Mouse (Mus musculus) adipose tissue, adult 10 weeks (tissue): ENCODE results near the gene Myh1. TPM values are rescaled to one million over a fixed set of nuclear protein-coding genes. Genes with fewer than 3 reads are reported as not detected.

Experiments used
- polyA plus RNA-seq: library from polyadenylated mRNA; stranded (reverse); fragments of 350-450 nt; fragmentation: Illumina TruSeq; extraction: RNeasy Lipid Tissue Mini Kit (QIAGEN cat#74804); gene quantifications from one replicate; pipeline ENCODE4 v1.2.3, GENCODE M21; 2014; ENCODE audit warnings: low read depth, low replicate concordance

Myh1 gene
- polyA plus RNA-seq, result 1.0 TPM

GRCm38 (mm10) chr11:67199752-67200151, at the start of gene Myh1:
Gene Myh1 (plus strand): TSS chr11:67200052.

GRCm38 (mm10) chr11:67170727-67171126, 29.1 kb upstream of the Myh1 start, which contains the start of gene Myh2:
Gene Myh2 (plus strand): TSS chr11:67171027.

GRCm38 (mm10) chr11:67237481-67238079, 37.7 kb downstream of the Myh1 start, which contains the start of gene Myh4:
Gene Myh4 (plus strand): TSS chr11:67238029.

Other genes starting within 250 kb of the Myh1 start
- gene Tmem238l, start 243.4 kb upstream of the Myh1 start, polyA plus RNA-seq, result 49.3 TPM
- gene Tmem220, start 174.9 kb upstream of the Myh1 start, polyA plus RNA-seq, result 6.7 TPM
- 19.8 TPM for gene Adprm, start 147.5 kb upstream of the Myh1 start, polyA plus RNA-seq
- gene Sco1, start 147.4 kb upstream of the Myh1 start, polyA plus RNA-seq, result 7.9 TPM
- 0.05 TPM for gene Myh3, start 121.8 kb upstream of the Myh1 start, polyA plus RNA-seq
- 0.11 TPM for gene Myh2, start 29.0 kb upstream of the Myh1 start, polyA plus RNA-seq
- not detected for gene Myh4, start 38.0 kb downstream of the Myh1 start, polyA plus RNA-seq
- gene Myh8, start 77.1 kb downstream of the Myh1 start, polyA plus RNA-seq, result not detected
- gene Myh13, start 121.6 kb downstream of the Myh1 start, polyA plus RNA-seq, result 1.1 TPM